Mouse (Mus musculus): ENCODE measurements at regions not wholly inside any gene's neighbourhood (a gene's known extent, or its start where the extent isn't known, plus 50 kb on each side); places are given as distances from the start of the nearest gene placed in this dataset.
A peak's percentile ranks its signal among the peaks of the same experiment; 100 is the strongest.

DNA sequence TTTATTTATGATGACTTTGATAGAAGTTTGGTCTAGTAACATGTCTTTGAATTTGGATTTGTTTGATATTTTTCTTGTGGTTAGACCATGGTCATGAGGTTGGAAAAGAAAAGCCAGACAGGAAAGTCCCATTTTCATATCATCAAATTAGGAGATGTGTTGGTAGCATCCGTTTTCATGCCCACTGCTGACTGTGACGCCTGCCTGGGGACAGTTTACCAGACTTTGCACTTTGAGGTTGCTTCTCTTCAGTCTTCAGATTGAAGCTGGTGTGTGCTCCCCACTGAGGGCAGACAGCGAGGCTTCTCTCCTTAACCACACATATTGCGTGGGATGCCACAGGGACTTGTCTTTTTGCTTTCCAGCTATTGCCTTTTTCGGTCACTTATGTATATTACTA is 283.7 kb upstream of the Rnaseh2b start:
- DNase-seq, result no peak

- DNase-seq, result no peak
Measured at GRCm38 (mm10) chr14:62018804-62019203, 273.6 kb upstream of the Rnaseh2b start.

DNA sequence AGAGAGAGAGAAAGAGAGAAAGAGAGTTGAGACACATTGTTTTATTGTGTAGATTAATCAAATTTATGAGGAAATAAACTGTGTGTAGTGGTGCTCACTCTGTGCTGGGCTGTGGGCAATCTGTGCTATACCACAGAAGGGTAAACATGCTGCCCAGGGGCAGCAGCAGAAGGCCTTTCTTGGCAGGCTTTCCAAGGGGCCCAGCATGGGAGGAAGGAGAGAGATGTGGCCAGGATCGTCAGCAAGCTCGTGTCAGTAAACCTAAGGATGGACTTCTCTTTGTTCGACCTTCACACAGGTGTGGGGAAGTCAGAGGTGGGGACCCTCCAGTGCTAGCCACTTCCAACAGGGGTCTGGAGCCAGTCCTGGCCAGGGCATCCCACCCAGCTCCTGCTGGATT is 271.4 kb upstream of the Rnaseh2b start:
- DNase-seq, result no peak

DNA sequence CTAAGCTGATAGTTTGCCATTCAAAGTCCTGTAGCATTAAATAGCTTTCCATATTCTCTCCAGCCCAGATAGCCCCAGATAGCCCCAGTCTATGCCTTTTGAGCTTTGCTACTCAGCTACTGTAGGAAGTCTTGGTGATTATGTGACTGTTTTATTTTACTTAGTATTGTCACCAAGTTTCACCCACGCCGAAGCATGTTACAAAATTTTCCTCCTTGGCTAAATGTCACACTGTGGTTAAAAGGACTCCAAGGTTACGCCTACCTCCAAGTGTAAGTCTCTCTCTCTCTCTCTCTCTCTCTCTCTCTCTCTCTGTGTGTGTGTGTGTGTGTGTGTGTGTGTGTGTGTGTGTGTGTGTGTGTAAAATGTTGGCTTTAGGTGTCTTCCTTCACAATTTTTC is 270.2 kb upstream of the Rnaseh2b start:
- DNase-seq, result no peak

- DNase-seq, result no peak
Measured at GRCm38 (mm10) chr14:62023022-62023421, 269.4 kb upstream of the Rnaseh2b start.

- no peak for DNase-seq
Measured at GRCm38 (mm10) chr14:62027751-62028279, 264.6 kb upstream of the Rnaseh2b start.

DNA sequence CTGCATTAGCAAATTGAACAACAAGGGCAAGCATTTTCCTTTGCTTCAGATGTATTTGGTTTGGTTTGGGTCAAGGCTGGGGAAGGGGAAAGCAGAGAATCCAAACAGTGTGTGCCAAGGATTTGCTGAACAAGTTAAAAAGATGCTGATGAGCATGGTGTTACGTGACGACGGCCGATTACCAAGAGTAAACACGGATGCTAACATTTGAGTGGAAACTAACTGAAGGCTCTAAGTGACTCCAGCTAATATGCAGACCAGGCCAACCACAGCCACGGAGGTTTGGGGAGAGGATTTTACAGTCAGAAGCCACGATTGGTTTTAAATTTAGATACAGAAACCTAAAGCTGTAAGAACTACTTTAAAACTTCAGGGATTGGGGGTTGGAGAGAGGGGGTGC is 262.3 kb upstream of the Rnaseh2b start:
- no peak for DNase-seq

DNA sequence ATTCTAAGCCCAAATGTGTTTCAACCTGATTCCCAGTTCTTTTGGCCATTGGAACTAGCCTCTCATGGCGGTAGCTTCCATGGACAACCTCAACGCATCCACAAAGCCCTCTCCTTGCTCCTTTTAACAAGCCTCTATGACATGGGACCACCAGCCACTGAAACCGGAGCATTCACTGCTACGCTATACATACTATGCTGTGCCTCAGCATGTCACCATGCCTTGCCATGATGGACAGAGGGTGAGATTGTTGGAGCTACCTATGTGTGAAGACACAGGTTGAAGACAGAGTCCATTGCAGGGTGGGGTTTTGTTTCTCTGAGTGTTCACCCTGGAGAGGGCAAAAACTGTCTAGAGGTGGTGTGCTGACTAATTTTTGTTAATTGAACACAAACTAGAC is 258.7 kb upstream of the Rnaseh2b start:
- no peak for DNase-seq

DNA sequence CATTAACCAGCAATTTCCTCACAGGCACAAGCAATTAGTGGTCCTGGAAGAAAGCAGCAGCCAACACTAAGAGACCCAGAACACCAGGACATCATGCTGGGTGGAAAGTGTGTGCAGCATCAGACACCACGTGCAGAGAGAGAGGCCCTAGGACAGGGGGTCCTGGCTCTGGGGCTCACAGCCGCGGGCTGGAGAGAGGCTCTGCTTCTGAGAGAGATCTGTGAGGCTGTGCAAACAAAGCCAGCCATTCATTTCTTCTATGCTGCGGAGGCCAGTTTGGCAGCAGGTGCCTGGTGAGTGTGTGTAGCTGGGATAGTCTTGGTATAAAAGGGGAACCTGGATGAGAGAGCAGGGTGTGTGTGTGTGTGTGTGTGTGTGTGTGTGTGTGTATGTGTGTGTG is 257.7 kb upstream of the Rnaseh2b start:
- no peak for DNase-seq

GRCm38 (mm10) chr14:62035416-62035815 is 257.0 kb upstream of the Rnaseh2b start:
- DNase-seq, result no peak

DNA sequence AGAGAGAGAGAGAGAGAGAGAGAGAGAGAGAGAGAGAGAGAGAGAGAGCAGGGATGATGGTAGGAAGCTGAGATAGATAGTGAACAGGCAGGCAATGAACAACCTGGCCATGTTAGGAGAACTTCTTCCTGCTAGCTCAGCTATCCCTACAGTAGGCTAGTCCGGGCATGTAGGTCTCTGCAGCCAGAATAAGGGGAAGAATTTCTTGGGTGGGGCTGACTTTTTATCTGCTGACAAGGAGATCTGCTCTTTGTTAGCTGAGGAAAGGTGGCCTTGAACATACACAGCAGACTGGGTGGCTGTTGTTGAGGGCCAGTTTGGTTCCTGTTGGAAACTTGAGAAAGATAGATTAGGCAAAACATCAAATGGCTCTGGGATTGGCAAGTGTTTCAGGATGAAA is 254.9 kb upstream of the Rnaseh2b start:
- no peak for DNase-seq

- DNase-seq, result no peak
Measured at GRCm38 (mm10) chr14:62037917-62038316, 254.5 kb upstream of the Rnaseh2b start.

DNA sequence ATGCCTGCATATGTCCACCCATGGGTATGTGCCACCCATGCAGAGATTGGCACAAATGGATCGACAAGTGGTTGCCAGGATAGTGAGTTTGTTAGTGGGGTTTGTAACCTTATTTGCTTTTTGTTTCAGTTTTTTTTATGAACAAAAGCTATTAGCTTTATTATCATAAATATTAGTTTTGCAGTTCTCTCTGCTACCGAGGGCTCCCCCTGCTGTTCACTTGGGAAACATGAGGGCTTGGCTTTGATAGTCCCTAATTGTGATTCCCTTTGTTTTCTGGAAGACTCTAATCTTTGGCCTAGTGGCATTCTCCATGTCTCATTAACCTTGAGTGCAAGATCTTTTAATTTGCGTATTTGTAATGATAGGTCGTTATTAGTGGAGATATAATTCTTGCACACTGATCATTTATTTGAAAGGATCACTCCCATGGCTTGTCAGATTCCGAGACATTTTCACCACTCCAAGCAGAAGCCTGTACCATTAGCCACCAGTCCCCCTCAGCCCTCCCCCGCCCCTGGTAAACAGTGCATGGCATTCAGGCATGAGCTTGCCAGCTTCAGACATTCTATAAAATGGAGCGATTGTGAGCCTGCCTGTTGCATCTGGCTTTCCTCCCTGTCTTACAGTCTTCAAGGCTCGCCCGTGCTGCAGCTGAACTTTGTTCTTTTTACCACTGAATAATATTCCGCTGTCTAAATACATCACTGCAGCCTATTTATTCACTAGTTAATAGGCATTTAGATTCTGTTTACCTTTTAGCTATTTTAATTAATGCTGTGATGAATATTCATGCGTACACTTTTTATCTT is 249.9 kb upstream of the Rnaseh2b start:
- peak; percentile 60 for DNase-seq

- no peak for DNase-seq
Measured at GRCm38 (mm10) chr14:62043117-62043422, 249.3 kb upstream of the Rnaseh2b start.

DNA sequence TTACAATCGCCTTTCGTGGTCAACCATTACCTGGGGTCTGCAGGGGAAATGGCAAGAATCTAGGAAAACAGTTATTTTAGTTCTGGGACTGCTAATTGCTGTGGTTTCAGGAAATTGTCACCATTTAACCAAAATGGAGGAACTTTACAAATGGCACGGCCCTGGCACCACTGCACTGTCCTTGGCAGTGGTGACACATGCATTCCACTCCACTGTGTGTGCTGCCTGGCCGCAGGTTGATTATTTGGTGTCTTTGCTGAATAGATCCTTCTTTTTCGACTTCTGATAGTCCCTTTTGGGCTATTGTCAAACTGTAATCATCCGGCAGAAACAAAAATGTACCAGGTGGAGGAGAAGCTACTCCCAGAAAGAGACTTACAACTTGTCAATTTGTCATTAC is 241.4 kb upstream of the Rnaseh2b start:
- DNase-seq, result no peak

DNA sequence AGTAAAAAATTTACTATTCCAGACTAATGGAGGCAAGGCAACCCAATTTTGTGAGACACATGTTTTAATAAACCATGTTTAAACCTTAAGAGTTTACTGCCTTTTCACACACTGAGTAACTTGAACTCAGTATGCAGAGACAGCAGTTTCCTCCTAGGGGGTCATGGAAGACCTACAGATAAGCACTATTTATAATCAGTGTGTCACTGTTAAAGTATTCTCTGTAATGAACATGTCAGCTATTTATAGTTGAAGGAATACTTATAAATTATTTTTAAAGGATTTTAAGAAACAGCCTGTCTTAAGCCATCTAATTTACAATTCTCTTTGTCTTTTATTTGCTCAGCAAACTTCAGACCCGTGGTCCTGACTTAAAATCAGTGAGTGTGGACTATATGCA is 240.5 kb upstream of the Rnaseh2b start:
- DNase-seq, result no peak

DNA sequence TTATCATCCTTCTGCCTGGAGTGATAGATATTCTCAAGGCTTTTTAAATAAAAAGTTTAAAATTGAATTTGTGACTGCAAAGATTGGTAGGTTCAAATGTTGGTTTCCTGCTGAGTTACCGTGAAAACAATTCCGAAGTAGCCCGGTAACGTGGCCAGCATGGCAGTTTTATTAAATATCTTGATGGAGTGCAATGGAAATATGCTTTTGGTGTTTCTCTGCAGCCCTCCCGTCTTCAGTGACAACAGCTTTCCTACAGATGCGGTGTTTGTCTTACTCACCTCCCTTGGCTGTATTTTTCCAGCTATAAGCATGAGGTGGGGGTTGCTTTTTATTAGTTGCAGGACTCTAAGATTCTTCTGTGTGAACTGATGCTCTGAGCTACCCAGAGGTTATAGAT is 239.4 kb upstream of the Rnaseh2b start:
- DNase-seq, result no peak

DNA sequence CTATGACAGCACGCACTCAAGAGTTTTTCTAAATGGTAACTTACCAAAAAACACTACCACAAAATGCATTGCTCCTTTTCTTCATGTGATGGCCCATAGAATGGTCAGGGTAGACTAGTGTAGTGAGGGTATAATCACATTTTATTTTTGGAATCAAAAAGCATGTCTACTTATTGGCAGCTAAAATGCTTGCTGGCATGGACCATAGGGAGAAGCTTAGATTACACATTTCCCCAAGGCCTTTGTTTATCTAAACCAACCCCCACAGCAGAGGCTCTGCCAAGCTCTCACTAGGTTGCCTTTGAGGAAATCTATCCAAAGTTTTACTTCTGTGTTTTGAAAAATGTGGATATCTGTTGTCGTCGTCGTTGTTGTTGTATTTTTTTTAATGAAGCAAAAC is 235.3 kb upstream of the Rnaseh2b start:
- DNase-seq, result no peak

GRCm38 (mm10) chr14:62058100-62058499 is 234.3 kb upstream of the Rnaseh2b start:
- DNase-seq, result no peak

DNA sequence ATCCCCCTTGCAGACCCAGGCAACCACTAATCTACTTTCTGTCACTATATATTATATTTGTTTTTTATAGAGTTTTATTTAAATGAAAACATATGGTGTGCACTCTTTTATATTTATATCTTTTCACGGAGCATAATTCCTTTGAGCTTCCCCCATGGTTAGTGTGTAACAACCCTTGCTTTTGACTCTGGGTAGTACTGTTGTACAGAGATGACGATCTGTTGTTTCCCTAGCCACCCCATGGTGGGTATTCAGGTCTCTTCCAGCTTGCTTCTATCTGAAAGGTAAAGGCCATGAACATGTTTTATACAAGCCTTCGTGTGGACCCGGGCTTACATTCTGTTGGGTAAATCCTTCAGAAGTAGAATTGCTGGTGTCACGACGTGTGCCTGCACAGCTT is 221.2 kb upstream of the Rnaseh2b start:
- no peak for DNase-seq

- no peak for DNase-seq
Measured at GRCm38 (mm10) chr14:62084047-62084446, 208.3 kb upstream of the Rnaseh2b start.

DNA sequence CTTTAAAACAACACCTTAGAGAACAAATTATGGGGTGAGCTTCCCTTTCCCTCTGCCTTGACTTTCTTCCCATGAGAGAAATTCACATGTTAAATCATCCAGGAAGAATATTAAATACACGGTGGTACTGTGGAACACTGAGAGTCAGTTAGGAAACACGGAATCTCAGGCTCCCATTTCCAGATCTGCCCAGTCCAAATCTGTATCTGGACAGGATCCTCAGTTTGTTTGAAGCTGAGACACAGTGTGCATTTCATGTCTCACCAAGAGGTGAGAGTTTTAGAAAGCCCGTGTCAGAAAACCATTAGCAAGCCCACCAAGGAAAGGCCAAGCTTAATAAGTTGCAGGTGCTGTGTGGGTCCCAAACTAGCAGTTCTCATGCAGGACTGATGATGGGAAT is 204.2 kb upstream of the Rnaseh2b start:
- no peak for DNase-seq

- DNase-seq, result no peak
Measured at GRCm38 (mm10) chr14:62117532-62117931, 174.9 kb upstream of the Rnaseh2b start.

DNA sequence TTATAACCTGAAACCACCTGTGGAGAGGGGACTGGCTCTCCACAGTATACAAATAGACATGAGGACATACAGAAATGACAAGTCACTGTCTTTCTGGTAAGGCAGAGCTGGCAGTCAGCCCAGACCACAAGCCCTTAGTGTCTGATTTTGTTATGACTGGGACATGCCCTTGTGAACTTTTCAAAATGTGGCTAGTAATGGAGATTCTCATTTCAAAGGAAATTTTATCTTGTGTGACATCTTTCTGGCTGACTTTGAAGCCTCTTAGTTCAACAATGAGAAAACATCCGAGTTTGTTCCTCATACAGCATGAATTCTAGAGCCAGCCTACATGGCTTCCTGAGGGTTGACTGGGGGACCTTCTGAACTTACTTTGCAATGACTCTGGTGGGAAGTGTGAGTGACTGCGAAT is 173.8 kb upstream of the Rnaseh2b start:
- no peak for DNase-seq

GRCm38 (mm10) chr14:62128918-62129317 is 163.5 kb upstream of the Rnaseh2b start:
- no peak for DNase-seq
